Mouse (Mus musculus): ENCODE results near the gene Trappc4.
"Not testable (repeated sequence)": the region's sequence is repeated elsewhere in the genome, so short reads cannot be mapped to it uniquely, and the experiment has no call there.

Gene Trappc4

DNA sequence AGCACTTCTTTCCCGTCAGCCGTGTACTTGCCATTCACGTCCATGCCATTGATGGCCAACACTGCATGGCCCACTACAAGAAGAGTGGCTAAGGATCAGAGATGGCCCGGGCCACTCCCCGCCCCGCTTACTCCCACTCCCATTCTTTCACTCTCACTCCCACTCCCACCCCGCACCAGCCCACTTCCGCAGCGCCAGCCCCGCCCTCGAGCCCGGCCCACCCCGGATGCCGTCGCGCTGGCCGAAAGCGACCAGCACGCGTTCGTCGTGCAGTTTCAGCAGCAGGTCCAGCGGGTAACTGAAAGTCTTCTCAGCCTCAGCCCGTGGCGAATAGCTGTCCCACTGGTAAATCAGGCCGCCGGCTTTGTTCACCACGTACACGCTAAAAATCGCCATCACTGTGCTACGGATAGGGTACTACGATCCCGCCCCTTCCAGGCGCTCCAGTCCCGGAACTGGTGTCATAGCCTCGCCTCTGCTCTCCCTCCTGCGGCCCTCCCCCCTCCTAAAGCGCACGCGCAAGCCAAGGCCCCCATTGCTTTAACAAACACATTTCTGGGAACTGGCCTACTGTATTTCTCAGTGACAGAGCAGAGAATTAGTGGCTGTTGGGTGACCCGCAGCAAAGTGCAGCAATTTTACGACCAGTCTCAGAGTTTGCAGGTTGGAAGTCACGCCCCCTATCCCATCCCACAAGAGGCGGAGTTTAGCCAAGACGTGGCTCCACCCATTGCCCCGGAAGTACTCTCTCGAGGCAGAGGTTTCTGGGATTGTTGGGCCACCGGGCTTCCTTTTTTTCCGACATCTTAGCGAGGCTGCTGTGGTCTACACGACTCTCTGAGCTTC is at the start of gene Trappc4, which contains the start of gene Rps25:
TSS of gene Trappc4 (minus strand) at position 695 of the 846 bp plus-strand sequence.
TSS of gene Rps25 (plus strand) at position 234 of the 846 bp plus-strand sequence.
- DNase-seq (ENCODE audit: low spot score in 2 of 2): peak; percentile 94

DNA sequence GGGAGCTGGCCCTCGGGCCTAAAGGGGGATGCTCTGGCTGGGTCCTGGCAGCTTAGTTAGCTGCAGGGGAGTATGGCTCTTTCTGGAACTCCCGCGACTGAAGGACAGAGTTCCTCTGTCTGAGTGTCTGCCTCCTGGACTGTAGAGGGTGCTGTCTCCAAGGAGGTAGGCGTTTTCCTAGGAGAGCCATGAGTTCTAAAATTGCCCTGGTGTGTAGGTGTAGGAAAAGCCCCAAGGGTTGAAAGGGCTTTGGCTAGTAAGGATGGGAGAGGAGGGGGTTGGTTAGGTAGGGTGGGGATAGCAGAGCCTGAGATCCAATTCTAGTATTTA is 47.5 kb upstream of the Trappc4 start, which contains the start of gene Upk2:
TSS of gene Upk2 (minus strand) at position 86 of the 330 bp plus-strand sequence.
- DNase-seq (ENCODE audit: low spot score in 2 of 2): no peak

DNA sequence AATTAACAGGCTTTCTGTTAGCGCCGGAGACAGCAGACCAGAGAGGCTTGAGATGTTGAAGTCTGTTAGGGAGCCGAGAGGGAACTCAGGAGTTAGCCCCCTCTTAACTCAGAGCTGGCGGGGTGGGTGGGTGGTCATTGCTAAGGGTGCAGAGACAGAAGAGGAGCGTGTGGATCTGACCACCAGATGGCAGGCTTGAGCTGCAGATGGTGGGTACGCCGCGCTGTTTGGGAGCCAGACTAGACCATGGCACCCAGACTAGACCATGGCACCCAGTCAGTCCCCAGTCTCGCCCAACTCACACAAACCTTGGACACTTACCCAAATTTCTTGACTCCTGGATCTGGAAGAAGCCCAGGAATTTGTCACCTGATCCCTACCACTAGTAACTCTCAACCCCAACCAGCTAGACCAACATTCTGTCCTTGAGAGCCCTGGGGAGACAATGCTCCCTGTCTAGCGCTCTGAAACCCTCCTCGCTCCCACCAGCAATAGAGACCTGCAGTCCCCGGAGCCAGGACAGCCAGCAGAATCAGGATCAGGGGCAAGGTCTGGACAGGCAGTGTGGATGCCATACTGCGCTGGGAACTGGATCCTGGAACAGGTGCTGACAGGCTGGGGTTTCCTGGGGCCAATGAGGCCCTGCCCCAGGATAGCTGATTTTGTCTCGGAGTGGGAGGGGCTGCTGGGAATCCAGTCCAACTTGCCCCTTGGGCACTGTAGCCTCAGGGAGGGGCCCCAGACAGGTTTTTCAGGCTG is 46.9 kb upstream of the Trappc4 start:
- peak; percentile 88 to 91 for DNase-seq (ENCODE audit: low spot score in 2 of 2)

DNA sequence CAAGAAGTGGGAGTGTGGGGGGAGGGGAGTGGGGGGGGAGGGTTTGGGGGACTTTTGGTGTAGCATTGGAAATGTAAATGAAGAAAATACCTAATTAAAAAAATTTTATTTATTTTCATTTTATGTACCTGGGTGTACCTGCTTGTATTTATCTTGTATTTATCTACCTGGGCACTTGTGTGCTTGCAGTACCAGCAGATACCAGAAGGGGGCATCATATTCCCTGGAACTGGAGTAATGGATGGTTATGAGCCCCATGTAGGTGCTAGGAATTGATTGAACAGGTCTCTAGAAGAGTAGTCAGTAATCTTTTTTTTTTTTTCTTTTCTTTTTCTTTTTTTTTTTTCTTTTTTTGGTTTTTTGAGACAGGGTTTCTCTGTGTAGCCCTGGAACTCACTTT is 43.0 kb upstream of the Trappc4 start:
- DNase-seq (ENCODE audit: low spot score in 2 of 2): no peak

DNA sequence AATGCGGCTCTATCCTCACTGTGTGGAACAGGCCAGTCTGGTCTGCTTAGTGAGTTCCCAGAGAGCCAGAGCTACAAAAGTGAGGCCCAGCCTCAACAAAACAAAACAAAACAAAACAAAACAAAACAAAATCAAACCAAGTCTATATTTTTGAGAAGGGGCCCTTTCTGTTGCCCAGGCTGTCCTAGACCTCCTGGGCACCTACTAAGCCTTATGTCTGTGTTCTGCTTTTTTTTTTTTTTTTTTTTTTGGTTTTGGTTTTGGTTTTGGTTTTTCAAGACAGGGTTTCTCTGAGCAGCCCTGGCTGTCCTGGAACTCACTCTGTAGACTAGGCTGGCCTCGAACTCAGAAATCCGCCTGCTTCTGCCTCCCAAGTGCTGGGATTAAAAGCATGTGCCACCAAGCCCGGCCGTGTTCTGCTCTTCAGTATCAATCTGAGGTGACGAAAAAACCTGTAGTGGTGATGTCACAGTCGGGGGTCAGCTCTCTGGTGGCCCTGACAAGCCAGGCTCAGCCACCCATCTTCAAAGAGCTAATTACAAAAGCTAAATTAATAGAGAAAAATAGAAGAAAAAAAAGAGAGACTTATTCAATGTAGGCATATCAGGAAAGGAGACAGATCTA is 37.1 kb upstream of the Trappc4 start:
- not testable (repeated sequence) for DNase-seq (ENCODE audit: low spot score in 2 of 2)

DNA sequence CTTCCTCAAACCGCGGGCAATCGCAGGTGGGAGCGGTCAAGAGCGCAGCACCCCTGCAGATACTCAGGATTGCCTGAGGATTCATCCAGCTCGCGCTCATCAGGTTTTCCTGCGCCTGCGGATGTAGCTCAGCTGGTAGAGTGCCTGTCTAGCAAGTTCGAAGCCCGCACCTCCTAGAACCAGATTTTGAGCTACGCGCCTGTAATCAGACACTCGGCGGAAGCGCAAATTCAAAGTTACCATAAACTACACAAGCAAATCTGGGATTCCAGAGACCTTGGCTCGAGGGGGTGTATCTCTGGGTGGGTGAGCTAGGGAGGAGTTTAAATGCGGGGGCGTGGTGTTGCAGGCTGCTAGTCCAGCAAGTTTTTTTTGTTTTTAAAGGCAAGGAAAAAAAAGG is 33.6 kb upstream of the Trappc4 start, which contains the start of gene Foxr1:
TSS of gene Foxr1 (minus strand) at position 176 of the 400 bp plus-strand sequence.
- no peak for DNase-seq (ENCODE audit: low spot score in 2 of 2)

DNA sequence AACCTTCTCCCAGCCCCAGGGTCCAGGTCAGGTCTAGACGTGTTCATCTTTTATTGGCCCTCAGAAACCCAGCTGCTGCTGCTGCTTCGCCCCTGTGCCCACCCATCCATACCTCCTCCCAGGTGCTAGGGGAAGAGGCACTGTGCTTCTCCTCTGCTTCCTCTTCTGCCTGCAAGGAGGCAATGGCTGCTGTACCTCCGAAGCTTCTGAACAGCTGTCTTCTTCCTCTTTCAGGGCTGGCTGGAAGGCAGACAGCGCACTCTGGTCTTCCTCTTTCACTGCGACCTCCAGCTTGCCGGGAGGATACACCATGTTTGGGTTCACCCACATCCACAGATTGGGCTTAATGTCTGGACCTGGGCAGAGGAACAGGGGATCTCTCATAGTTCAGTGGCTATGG is 28.3 kb upstream of the Trappc4 start:
- no peak for DNase-seq (ENCODE audit: low spot score in 2 of 2)

DNA sequence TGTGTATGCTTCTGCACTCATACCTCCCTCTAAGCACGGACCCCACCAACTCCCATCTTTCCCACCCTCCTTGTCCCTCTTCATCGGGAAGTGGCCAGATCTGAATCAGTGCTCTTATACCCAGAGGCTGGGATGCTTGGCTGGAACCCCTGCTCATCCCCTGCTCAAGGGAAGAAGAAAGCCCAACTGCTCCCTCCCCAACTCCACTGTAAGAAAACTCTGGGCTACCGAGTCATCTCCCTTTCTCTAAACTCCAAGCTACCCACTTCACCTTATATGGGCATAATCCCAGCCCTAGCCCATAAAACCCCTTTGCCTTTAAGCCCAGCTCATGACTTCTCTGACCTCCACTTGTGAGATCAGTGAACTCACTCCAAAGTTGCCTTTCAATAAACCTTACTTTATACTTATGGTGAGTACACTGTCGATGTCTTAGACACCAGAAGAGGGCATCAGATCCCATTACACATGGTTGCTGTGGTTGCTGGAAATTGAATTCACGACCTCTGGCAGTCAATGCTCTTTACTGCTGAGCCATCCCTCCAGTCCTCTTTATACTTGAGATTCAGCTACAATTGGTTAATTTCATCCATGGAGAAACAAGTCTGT is 25.3 kb upstream of the Trappc4 start:
- no peak for DNase-seq (ENCODE audit: low spot score in 2 of 2)

DNA sequence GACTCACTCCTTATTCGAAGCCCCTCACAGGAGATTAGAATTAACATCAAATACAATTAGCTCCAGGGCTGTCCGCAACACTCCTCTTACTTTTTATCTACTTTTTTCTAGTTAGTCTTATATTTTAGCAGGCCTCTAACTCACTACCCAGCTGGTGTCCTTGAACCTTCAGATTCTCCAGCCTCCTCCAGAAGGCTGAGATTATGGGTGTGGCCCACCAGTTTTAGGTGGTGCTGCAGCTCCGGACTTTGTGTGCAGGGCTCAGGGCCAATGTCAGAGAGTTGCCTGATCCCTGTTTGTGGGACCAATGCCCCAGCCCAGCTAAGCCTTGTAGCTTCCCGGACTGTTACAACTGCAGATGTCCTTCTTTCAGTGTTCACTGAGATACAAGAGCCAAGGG is 16.2 kb upstream of the Trappc4 start:
- no peak for DNase-seq (ENCODE audit: low spot score in 2 of 2)

DNA sequence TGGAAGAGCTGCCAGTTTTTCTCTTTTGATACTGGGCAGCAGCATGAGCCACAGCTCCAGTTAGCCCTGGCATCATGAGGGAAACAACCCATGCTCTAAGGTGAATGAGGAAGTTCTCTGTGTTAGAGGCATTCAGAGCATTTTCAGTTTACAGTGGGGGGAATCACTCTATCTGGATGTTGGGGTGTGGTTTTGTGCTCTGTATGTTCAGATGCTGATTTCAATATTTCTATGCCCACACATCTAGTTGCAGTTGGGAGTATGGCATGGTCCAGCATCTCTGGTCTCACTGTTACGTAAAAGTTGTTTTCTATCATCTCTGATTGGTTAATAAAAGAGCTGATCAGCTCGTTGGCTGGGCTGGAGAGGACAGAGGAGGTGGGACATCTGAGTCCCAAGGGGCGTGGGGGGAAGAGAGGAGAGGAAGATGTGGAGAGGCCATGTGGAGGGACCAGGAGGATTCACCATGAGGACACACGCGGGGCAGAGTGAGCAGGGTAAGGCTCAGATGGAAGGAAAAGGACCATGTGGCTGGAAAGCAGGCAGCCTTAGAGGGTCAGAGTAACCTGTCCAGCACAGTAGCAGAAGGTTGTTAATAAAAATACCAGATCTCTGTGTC is 13.0 kb upstream of the Trappc4 start:
- no peak for DNase-seq (ENCODE audit: low spot score in 2 of 2)

DNA sequence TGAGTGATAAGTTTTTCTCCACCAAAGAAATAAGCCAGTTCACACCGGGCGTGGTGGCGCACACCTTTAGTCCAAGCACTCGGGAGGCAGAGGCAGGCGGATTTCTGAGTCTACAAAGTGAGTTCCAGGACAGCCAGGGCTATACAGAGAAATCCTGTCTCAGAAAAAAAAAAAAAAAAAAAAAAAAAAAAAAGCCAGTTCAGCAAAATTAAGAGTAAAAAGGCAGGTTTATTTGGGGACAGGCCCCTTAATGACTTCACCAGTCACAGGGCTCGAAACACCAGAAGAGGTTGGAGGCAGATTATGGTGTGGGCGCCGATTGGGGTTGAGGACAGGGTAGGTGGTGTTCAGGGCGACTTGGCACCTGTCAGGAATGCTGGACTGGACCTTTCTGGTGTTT is 12.3 kb upstream of the Trappc4 start:
- DNase-seq (ENCODE audit: low spot score in 2 of 2): not testable (repeated sequence)

DNA sequence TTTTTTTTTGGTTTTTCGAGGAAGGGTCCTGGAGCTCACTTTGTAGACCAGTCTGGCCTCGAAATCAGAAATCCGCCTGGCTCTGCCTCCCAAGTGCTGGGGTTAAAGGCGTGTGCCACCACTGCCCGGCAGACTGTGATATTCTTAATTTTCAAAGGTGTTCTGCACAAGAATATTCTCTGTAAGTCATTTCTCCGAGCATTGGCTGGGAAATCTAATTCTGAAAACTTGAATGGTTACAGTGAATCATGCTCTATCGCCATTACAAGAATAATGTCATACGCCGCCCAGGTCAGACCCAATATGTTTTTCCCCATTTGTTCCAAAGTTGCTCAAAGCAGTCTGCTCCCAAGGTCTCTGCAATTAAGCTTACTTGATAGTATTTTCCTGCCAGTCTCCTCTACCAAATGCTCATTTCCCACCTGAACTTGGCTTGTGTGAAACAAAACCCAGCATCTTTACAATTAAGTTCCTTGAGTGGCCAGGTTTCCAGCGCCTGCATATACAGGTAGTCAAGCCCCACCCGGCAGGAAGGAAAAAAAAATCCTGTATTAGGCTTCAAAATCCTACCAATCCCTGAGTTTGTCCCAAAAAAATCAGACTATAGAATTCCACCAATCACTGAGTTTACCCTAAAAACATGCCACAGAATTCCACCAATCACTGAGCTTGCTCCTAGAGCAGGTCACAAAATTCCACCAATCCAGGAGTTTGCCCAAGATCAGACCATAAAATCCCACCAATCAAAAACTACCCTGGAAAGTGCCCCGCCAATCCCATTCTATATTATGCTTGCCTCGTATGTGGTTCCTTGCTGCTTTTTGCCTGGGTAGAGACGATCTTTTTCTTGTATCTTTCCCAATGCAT is 11.4 kb upstream of the Trappc4 start, which contains the start of gene Ccdc84:
TSS of gene Ccdc84 (minus strand) at position 51 of the 867 bp plus-strand sequence.
- no peak for DNase-seq (ENCODE audit: low spot score in 2 of 2)

DNA sequence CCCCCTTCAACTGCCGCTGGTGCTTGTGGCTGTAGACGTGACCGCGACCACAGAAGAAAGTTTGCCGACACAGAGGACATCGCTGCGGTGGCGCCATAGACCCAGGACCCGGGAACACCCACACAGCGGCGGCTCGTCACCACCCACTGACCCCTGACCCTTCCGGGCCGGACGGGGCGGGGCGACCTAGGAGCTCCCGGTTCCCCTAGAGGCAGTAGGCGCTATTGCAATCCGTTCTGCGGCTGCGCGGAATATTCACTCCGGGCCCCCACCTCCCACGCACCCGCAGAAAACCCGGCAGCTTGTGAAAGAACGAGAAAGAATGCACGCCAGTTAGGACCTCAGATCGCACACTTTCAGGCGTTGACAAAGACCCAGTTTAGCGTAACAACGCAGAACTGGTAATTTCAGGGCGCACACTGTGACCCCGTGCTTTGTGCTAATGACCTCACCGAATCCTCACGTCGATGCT is 10.5 kb upstream of the Trappc4 start:
- DNase-seq (ENCODE audit: low spot score in 2 of 2): peak; percentile 95 to 98

DNA sequence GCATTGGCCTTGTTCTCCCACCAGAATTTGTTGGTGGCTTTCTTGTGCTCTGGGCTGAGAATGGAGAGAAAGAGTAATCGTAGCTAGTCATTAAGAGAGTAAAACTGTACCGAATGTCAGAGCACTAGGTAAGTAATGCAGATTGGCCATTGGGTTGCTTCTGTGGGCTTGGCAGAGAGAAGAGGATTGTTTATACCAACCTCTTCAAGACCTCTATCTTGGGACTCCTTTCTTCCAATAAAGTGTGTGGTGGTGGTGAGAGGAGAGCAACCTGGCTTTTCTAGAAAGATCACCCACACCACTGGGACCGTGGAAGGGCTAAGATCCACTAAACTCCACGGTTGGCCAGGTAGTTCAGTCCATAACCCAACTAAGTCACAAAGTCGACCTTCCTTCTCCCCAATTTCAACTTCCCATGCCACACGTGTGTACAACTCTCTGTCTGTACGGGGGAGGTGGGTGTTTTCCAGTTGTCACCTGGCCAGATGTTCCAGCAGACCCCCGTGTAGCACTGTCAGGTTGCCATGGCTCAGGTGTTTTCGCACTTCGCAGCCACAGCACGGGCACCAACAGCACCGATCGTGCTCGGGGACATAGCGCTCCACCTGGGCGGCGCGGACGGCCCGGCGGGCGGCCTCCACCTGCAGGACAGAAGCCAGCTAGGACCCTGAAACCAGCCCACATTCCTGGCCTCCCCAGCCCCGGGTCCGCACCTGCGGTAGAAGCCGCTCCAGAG is 9.9 kb upstream of the Trappc4 start:
- no peak for DNase-seq (ENCODE audit: low spot score in 2 of 2)

DNA sequence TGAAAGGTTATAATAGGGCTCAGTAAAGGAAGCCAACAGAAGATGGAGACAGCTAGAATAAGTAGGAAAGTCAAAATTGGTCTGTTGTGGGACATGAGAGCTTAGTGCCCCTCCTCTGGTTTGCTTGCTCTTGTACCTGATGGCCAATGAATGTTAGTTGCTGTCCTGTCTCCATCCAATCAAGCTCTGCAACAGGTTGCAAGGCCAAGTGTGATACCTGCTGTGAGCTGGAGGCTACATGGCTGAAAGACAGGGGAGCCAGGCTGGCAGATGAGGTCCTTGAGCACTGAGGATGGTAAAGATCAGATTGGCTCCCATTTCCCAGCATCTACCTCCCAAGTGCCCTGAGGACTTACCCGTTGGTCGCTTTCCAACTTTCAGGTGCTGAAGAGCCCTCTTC is 5.4 kb upstream of the Trappc4 start:
- DNase-seq (ENCODE audit: low spot score in 2 of 2): no peak

DNA sequence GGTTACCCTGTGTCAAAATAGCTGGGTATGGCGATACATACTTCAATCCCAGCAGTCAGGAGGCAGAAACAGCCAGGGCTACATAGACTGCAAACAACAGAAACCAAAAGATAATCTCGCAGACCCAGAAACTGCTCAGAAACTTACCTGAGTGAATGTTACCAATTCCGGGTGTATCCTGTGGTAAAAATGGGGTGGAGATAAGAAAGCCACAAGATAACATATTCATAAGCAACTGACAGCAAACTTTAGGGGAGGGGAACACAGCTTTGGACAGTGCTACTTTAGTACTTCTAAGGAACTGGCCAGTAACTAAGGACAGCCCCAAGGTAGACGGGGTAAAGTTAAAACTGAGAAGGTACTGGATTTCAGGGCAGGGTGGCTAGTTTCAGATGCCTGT is 4.9 kb upstream of the Trappc4 start:
- no peak for DNase-seq (ENCODE audit: low spot score in 2 of 2)

DNA sequence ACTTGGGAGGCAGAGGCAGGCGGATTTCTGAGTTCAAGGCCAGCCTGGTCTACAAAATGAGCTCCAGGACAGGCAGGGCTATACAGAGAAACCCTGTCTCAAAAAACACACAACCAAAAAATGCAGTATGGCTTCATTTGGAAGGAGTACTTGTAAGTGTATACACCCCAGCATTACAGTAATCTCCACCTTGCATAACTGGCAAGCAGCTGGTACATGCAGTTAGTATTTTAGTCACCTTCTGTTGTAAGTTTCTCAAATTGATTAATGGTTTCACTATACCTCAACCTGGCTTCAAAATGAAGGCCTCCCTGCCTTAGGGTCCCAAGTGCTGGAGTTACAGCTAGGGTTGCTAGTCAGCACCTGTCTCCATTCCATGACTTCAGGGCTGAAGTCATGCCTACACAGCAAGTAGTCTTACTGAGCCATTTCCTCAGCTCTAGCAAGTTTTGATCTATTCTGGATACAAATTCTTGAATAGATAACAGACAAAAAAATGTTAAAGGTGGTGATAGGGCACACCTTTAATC is 4.3 kb upstream of the Trappc4 start:
- no peak for DNase-seq (ENCODE audit: low spot score in 2 of 2)

DNA sequence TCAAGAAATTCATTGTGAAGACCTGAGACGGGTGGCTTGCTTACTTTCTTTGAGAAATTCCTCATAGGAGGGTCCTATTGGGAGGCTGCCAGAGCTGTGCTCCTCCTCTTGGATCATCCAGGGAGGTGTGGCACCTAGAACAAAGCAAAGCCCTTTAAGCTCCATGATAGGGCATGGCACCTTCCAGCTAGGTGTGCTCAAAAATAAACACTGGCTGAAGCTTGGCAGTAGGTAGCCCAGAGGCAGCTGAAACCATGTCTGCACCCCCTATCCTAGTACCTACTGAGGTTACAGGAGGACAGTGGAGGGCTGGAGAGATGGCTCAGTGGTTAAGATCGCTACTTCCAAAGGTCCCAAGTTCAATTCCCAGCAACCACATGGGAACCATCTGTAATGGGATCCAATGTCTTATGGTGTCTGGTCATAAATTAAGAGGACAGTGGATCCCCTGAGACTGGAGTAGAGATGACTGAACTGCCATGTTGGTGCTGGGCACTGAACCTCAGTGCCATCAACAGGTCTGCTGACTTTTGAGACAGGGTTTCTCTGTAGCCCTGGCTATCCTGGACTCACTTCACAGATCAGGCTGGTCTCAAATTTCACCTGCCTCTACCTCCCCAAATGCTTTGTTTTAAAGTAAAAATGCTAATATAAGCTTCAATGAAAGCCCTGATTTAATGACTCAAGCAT is 3.4 kb upstream of the Trappc4 start:
- DNase-seq (ENCODE audit: low spot score in 2 of 2): no peak

DNA sequence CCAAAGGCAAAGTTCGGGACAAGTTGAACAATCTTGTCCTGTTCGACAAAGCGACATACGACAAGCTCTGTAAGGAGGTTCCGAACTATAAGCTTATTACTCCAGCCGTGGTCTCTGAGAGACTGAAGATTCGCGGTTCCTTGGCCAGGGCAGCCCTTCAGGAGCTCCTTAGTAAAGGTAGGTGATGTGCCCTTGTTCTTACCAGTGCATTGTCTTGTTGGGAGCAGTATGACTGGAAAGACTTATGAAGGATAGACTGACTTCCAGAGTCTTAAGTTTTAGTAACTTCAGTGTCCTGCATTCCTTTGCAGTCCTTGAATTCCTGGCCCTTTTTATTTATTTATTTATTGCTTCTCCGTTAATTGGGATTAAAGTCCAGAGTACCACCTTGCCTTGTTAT is 1.3 kb upstream of the Trappc4 start:
- DNase-seq (ENCODE audit: low spot score in 2 of 2): not testable (repeated sequence)
